Mouse (Mus musculus) heart, embryonic 12.5 days (tissue): ENCODE data around the gene Nxf2. TPM values are rescaled to one million over a fixed set of nuclear protein-coding genes. Genes with fewer than 3 reads are reported as not detected.
"Not testable (repeated sequence)": the region's sequence is repeated elsewhere in the genome, so short reads cannot be mapped to it uniquely, and the experiment has no call there.

Source experiments
- ATAC-seq: fragments of 200-750 bp; cut with Nextera tagmentation; 2 replicates; pipeline ENCODE4 v1.8.0; 2017; ENCODE audit warnings: moderate TSS enrichment, moderate library complexity; ENCODE audit not compliant: insufficient number of reproducible peaks, low FRiP score
- H3K27ac ChIP-seq: fragments of 300-500 bp; sonication (generic); 2 replicates; pipeline ENCODE4 v1.5.1; 2016; ENCODE audit warnings: mild to moderate bottlenecking, moderate library complexity; ENCODE audit not compliant: poor library complexity, severe bottlenecking
- H3K27me3 ChIP-seq: fragments of 300-500 bp; sonication (generic); replicated peaks from 2 replicates; pipeline ENCODE4 v1.6.1; 2016; ENCODE audit warnings: mild to moderate bottlenecking, moderate library complexity
- H3K36me3 ChIP-seq: fragments of 300-500 bp; sonication (generic); 2 replicates; pipeline ENCODE4 v1.6.1; 2016; ENCODE audit warnings: mild to moderate bottlenecking, moderate library complexity
- H3K4me1 ChIP-seq: fragments of 300-500 bp; sonication (generic); replicated peaks from 2 replicates; pipeline ENCODE4 v1.6.1; 2016; ENCODE audit warnings: mild to moderate bottlenecking
- H3K4me2 ChIP-seq: fragments of 300-500 bp; sonication (generic); 2 replicates; pipeline ENCODE4 v1.6.1; 2016; ENCODE audit warnings: mild to moderate bottlenecking, moderate library complexity
- H3K4me3 ChIP-seq: fragments of 300-500 bp; sonication (generic); 2 replicates; pipeline ENCODE4 v1.5.1; 2016; ENCODE audit warnings: mild to moderate bottlenecking
- H3K9ac ChIP-seq: fragments of 300-500 bp; sonication (generic); 2 replicates; pipeline ENCODE4 v1.6.1; 2016; ENCODE audit warnings: mild to moderate bottlenecking, moderate library complexity
- H3K9me3 ChIP-seq: fragments of 300-500 bp; sonication (generic); replicated peaks from 2 replicates; pipeline ENCODE4 v1.6.1; 2016; ENCODE audit warnings: mild to moderate bottlenecking, moderate library complexity
- WGBS: fragments of 180-500 bp; shearing (Covaris S2); methylation state at CpG from one replicate; pipeline ENCODE4 v1.1.7; 2016; 5-methylcytosine and 5-hydroxymethylcytosine counted together
- polyA plus RNA-seq: library from polyadenylated mRNA; unstranded; fragments of >200 nt; fragmentation: Nextera tagmentation; extraction: Ambion mirVana; gene quantifications from 2 replicates; pipeline ENCODE4 v1.2.1, GENCODE M21; 2016

Gene Nxf2
- polyA plus RNA-seq, 1 experiment from 2014 or later, result 0.74 TPM

- Histone ChIP-seq H3K36me3 (no peaks in the 10 kb centered on the region), H3K4me3 (no peak overlapping the region), H3K4me1 (no peaks in the 10 kb centered on the region), H3K9me3 (no peaks in the 10 kb centered on the region), H3K27me3 (no peaks in the 10 kb centered on the region), H3K27ac (no peak overlapping the region), H3K4me2 (no peak overlapping the region), H3K9ac (no peak overlapping the region)
- 62% methylated on average over 2 of the region's 2 CpGs for WGBS
- no peak for ATAC-seq
Observed at GRCm38 (mm10) chrX:134915745-134916144, 48.8 kb downstream of the Nxf2 start.

DNA sequence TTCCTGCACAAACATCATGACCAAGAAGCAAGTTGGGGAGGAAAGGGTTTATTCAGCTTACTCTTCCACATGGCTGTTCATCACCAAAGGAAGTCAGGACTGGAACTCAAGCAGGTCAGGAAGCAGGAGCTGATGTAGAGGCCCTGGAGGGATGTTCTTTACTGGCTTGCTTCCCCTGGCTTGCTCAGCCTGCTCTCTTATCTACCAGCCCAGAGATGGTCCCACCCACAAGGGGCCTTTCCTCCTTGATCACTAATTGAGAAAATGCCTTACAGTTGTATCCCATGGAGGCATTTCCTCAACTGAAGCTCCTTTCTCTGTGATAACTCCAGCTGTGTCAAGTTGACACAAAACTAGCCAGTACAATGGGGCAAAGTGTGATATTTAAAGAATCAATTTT lies 49.2 kb downstream of the Nxf2 start:
- H3K36me3 ChIP-seq, H3K4me1 ChIP-seq, ATAC-seq, H3K9ac ChIP-seq, H3K27ac ChIP-seq, H3K9me3 ChIP-seq, H3K27me3 ChIP-seq, H3K4me2 ChIP-seq, H3K4me3 ChIP-seq: not testable (repeated sequence)

DNA sequence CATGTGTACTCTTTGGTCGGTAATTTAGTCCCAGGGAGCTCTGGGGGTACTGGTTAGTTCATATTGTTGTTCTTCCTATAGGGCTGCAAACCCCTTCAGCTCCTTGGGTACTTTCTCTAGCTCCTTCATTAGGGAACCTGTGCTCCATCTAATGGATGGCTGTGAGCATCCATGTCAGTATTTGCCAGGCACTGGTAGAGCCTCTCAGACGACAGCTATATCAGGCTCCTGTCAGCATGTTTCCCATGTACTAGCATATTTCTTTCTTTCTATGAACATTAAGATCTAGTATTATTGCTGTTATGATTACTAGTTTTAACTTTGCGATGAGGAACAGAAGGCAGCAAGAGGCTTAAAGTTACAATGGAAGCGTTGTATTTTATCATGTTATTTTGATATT lies 49.7 kb downstream of the Nxf2 start:
- Histone ChIP-seq H3K9me3 (no peaks in the 10 kb centered on the region), H3K9ac (no peak overlapping the region), H3K27me3 (no peaks in the 10 kb centered on the region), H3K27ac (no peak overlapping the region), H3K4me1 (no peaks in the 10 kb centered on the region), H3K36me3 (no peaks in the 10 kb centered on the region), H3K4me2 (no peak overlapping the region), H3K4me3 (no peak overlapping the region)
- WGBS, result 48% methylated on average over 4 of the region's 4 CpGs
- ATAC-seq, result no peak

DNA sequence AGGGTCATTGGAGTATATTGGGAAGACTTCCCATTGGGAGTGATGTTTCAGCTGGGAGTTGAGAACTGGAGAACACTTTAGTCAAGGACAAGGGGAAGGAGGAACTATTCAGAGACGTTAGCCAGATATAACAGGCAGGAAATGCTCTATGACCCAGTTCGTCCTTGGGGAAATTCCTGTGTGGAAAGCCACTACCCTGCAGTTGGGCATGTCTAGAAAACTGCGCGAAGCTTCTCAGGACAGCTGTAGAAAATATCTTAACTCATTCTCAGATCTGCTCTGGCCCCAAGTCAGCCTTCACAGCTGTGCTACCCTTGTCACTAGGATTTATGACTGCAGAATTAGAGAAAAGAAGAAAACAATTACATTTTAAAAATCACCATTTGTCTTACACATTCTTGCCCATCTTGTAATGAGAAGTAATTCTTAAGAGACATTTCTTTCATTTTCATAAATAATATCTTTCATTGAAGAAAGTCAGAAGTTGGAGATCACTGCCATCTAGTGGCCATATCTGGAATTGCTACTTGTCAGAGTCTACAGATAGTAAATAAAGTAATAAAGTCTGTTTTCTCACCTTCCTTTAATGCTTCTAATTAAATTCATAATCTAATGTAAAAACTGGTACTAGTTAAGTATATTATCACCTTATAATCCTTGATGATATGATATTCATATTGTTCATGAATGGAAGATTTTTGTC lies 51.2 kb downstream of the Nxf2 start:
- Histone ChIP-seq H3K4me1 (no peaks in the 10 kb centered on the region), H3K36me3 (no peaks in the 10 kb centered on the region), H3K27ac (no peak overlapping the region), H3K4me2 (no peak overlapping the region), H3K9me3 (no peaks in the 10 kb centered on the region), H3K4me3 (no peak overlapping the region), H3K27me3 (no peaks in the 10 kb centered on the region), H3K9ac (no peak overlapping the region)
- WGBS, result 6% methylated on average over 4 of the region's 4 CpGs
- no peak for ATAC-seq

- Histone ChIP-seq H3K36me3 (no peaks in the 10 kb centered on the region), H3K9me3 (no peaks in the 10 kb centered on the region), H3K4me1 (no peaks in the 10 kb centered on the region), H3K4me2 (no peak overlapping the region), H3K27me3 (no peaks in the 10 kb centered on the region), H3K27ac (no peak overlapping the region), H3K9ac (no peak overlapping the region), H3K4me3 (no peak overlapping the region)
- WGBS, result 52% methylated on average over 2 of the region's 2 CpGs
- no peak for ATAC-seq
Observed at GRCm38 (mm10) chrX:134912805-134913204, 51.7 kb downstream of the Nxf2 start.

DNA sequence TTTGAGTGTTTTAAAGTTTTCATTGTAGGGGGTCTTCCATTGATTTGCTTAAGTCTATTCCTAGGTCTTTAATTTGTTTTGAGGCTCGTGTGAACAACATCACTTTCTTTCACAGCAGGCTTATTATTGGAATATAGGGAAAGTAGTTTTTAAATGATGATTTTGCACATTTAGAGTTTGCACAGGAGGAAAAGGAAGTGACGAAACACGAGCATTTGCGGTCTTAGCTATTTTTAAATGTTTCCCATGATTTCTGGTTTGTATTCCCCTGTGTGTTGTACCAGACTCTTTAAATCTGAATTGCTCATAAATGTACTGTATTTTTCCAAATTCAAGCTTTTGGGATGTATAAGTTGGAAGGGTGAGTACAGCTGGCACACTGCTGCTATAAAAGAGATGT lies 54.2 kb downstream of the Nxf2 start:
- H3K4me3 ChIP-seq, result no peak overlapping the region
- 73% methylated on average over 4 of the region's 4 CpGs for WGBS
- H3K27ac ChIP-seq, result no peak overlapping the region

More for the DNA sequence above, 54.2 kb downstream of the Nxf2 start:
- H3K36me3 ChIP-seq, result no peaks in the 10 kb centered on the region
- H3K9me3 ChIP-seq, result no peaks in the 10 kb centered on the region
- no peaks in the 10 kb centered on the region for H3K27me3 ChIP-seq
- no peak for ATAC-seq
- no peaks in the 10 kb centered on the region for H3K4me1 ChIP-seq
- no peak overlapping the region for H3K4me2 ChIP-seq
- H3K9ac ChIP-seq, result no peak overlapping the region

Other genes starting within 250 kb of the Nxf2 start
- gene Armcx1, start 246.8 kb downstream of the Nxf2 start, polyA plus RNA-seq, result 47.2 and 50.3 TPM in 2 replicates
- gene Armcx6, start 213.3 kb downstream of the Nxf2 start, polyA plus RNA-seq, result 18.9 and 23.2 TPM in 2 replicates
- 98.1 and 98.3 TPM in 2 replicates for gene Armcx3, start 208.2 kb downstream of the Nxf2 start, polyA plus RNA-seq
- gene Armcx2, start 155.5 kb downstream of the Nxf2 start, polyA plus RNA-seq, result 67.0 and 69.1 TPM in 2 replicates
- 9.2 and 10.5 TPM in 2 replicates for gene Zmat1, start 44.5 kb upstream of the Nxf2 start, polyA plus RNA-seq
- gene Gm15023, start 212.9 kb upstream of the Nxf2 start, polyA plus RNA-seq, result not detected in 2 replicates
- gene Tceal6, start 245.9 kb upstream of the Nxf2 start, polyA plus RNA-seq, result 1.7 and 2.3 TPM in 2 replicates